18 mouse cellular contexts compared by ENCODE assay signal in the genomic region with DNA sequence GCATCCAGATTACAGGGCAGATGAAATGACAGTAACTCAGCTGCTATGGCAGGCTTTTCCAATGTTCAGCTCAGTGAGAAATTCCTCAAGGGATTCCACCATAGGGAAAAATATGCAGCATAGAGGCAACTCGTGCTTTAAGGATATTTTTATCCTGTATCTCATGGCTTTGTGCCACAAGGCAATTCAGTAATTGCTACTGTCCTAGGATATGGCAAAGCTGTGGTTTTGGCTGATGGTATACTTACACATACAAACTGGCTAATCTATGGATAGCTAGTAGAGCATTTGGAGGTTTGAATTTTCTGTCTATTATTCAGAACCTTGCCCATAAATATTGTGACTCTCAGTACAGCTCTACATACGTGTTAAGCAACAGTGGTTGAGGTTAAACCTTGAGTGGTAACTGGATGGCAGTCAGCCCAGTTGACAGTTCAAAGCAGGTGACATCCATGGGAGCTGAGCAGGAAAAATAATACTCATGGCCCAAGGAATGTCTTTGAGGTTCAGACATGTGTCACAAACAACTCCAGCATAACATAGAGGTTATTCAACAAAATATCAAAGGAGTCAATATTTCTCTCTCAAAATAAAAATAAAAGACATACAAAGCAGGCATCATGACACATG.
DNase-seq lines count a peak whose midpoint lies in the region; ATAC-seq and TF ChIP-seq lines count a peak whose summit lies in the region.
"Had no signal": no experiment of that assay in that cellular context is flagged by ENCODE, and none has a peak within 500 bp of the region (broad histone marks: within the 10 kb centered on the region; RNA-seq: fewer than 3 reads in every experiment).

No protein-coding gene starts in this region.

- H3K9ac ChIP-seq in heart, postnatal 0 days (replicated peaks; ENCODE audit: low read depth, low read length), result no peak overlapping the region
- H3K9ac ChIP-seq in lung, embryonic 15.5 days, result no peak overlapping the region
- H3K9ac ChIP-seq: limb, embryonic 15.5 days had no signal

- H3K4me1 ChIP-seq in heart, postnatal 0 days (ENCODE audit: control insufficient read depth, insufficient read depth), result no peaks in the 10 kb centered on the region
- H3K4me1 ChIP-seq in lung, embryonic 15.5 days, result 0 out of 2 replicates have a peak, but pooled peaks cover 6% of the 10 kb centered on the region
- H3K4me1 ChIP-seq in lung, adult 2 months (ENCODE audit: control insufficient read depth, insufficient read depth, low read length), result no peaks in the 10 kb centered on the region
- H3K4me1 ChIP-seq: heart, embryonic 10.5 days; limb, embryonic 15.5 days had no signal

- peak; percentile 66; the same call in 1 of the 2 replicates for ATAC-seq in heart, postnatal 0 days (ENCODE audit: insufficient read depth, low read depth)
- ATAC-seq in lung, embryonic 15.5 days (ENCODE audit: borderline replicate concordance, extremely low read depth, low FRiP score, low TSS enrichment), result peak; percentile 55; the same call in 1 of the 2 replicates
- ATAC-seq: inflammation-experienced regulatory T-cells, adult 6 months had no signal

- TF ChIP-seq EP300 in heart, postnatal 0 days (IDR thresholded peaks at IDR 0.05; ENCODE audit: low read depth), result no peak

- DNase-seq in adrenal gland, adult 8-10 months, result peak; percentile 19
- DNase-seq in adrenal gland, adult 18-20 months (ENCODE audit: low spot score in 2 of 2), result no peak
- DNase-seq in heart, postnatal 0 days (ENCODE audit: low spot score), result peak; percentile 34
- no peak for DNase-seq in heart, postnatal 25 days (ENCODE audit: low spot score)
- no peak for DNase-seq in lung, adult 2 months
- peak; percentile 4 for DNase-seq in brain, adult 2 months (ENCODE audit: low read depth, low spot score)
- no peak for DNase-seq in layer of hippocampus, adult 2 months (ENCODE audit: low spot score in 2 of 2)
- DNase-seq: cerebellum, adult 11 months; cerebellum, postnatal 36 days; gastrocnemius, postnatal 14 days; kidney, adult 9 months; kidney, postnatal 4 days; lung, postnatal 14 days; thymus, postnatal 36 days had no signal

- intact Hi-C loops in heart, postnatal 25 days (cut with DNase I), result no loop called here

- H3K27me3 ChIP-seq in heart, postnatal 0 days (ENCODE audit: control insufficient read depth, insufficient read depth, low read length), result no peaks in the 10 kb centered on the region
- no peaks in the 10 kb centered on the region for H3K27me3 ChIP-seq in lung, embryonic 15.5 days
- H3K27me3 ChIP-seq: limb, embryonic 15.5 days had no signal

- WGBS in heart, postnatal 0 days, result 8% methylated on average over 2 of the region's 2 CpGs
- WGBS in lung, embryonic 15.5 days, result 24% methylated on average over 2 of the region's 2 CpGs
- WGBS in lung, adult 2 months, result 25% methylated on average over 2 of the region's 2 CpGs

- no peak overlapping the region for H3K4me2 ChIP-seq in heart, postnatal 0 days (ENCODE audit: low read depth, low read length)
- H3K4me2 ChIP-seq in lung, embryonic 15.5 days, result no peak overlapping the region
- H3K4me2 ChIP-seq: limb, embryonic 15.5 days had no signal

- TF ChIP-seq POLR2A in lung, adult 2 months (IDR thresholded peaks at IDR 0.05; ENCODE audit: borderline replicate concordance, extremely low read depth, low read depth, low read length), result no peak

- H3K4me3 ChIP-seq in heart, postnatal 0 days (ENCODE audit: low read depth, low read length), result no peak overlapping the region
- H3K4me3 ChIP-seq in lung, embryonic 15.5 days, result no peak overlapping the region
- no peak overlapping the region for H3K4me3 ChIP-seq in lung, adult 2 months (replicated peaks; ENCODE audit: extremely low read depth, low read depth, low read length)
- no peak overlapping the region for H3K4me3 ChIP-seq in layer of hippocampus, adult 2 months
- H3K4me3 ChIP-seq: heart, embryonic 10.5 days; limb, embryonic 15.5 days had no signal

- no peak for TF ChIP-seq CTCF in heart, postnatal 0 days (IDR thresholded peaks at IDR 0.05; ENCODE audit: low read depth)
- no peak for TF ChIP-seq CTCF in lung, adult 2 months (IDR thresholded peaks at IDR 0.05; ENCODE audit: insufficient read depth, low read length)
- TF ChIP-seq CTCF in layer of hippocampus, adult 2 months (conservative IDR thresholded peaks at IDR 0.05), result no peak

- H3K9me3 ChIP-seq in heart, postnatal 0 days (replicated peaks; ENCODE audit: control insufficient read depth, low read length), result no peaks in the 10 kb centered on the region
- no peaks in the 10 kb centered on the region for H3K9me3 ChIP-seq in lung, embryonic 15.5 days
- H3K9me3 ChIP-seq: heart, embryonic 10.5 days; limb, embryonic 15.5 days had no signal

- no peaks in the 10 kb centered on the region for H3K36me3 ChIP-seq in heart, postnatal 0 days (replicated peaks; ENCODE audit: control insufficient read depth, insufficient read depth, low read length)
- no peaks in the 10 kb centered on the region for H3K36me3 ChIP-seq in lung, embryonic 15.5 days
- H3K36me3 ChIP-seq: heart, embryonic 10.5 days; limb, embryonic 15.5 days had no signal

- peak overlapping the region; percentile 32; the same call in 1 of the 2 replicates for H3K27ac ChIP-seq in heart, postnatal 0 days (ENCODE audit: low read depth)
- no peak overlapping the region for H3K27ac ChIP-seq in lung, embryonic 15.5 days
- no peak overlapping the region for H3K27ac ChIP-seq in layer of hippocampus, adult 2 months
- H3K27ac ChIP-seq: heart, embryonic 10.5 days; limb, embryonic 15.5 days had no signal

Comparison
In these comparisons a context has a peak if more than half of its experiments do, and no peak if none do; other contexts are left out.
1. DNase-seq: peak in adrenal gland, adult 8-10 months (single experiment), heart, postnatal 0 days (single experiment) and brain, adult 2 months (single experiment); none in adrenal gland, adult 18-20 months (0 of 2), heart, postnatal 25 days (single experiment), lung, adult 2 months (single experiment) and layer of hippocampus, adult 2 months (0 of 2).